In the genomic region with DNA sequence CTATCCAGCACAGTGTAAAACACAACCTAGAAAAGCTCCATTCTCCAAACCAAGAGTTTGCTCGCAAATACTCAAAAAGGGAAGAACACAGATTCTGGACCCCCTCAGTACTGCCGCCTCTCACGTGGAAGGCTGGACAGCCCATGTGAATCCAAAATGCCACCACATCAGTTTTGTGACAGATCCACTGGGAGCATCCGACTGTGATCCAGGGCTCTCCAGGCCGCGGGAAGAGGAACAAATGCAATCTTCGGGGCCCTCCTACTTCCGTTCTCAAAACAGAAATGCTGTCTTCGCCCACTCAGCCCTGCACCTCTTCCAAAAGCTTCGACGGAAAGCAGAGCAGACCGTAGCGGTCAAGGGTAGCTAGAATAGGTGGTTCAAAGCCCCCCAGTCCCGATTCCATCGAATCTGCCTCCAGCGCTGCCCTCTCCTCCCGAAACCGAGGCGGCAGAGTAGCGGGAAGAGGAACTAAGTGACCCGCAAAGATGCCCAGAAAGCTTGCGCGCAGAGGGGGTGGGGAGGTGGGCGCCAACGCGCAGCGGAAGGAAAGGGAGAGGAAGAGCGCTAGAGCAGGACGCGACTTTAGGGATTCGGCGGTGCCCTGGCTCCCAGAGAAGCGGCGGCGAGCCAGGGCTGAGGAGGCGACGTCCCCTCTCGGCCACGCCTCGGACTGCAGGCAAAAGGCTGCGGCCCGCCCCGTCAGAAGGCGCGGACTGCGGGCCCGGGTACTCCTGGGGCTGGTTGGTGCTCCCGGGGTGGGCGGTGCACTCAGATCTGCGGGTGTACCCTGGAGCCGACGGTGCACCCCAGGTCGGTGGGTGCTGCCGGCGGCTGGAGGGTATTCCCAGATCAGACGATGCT, we compare ENCODE assay signal across 8 mouse cellular contexts. TPM values are rescaled to one million over a fixed set of nuclear protein-coding genes. Genes with fewer than 3 reads are reported as not detected.
DNase-seq lines count a peak whose midpoint lies in the region; ATAC-seq and TF ChIP-seq lines count a peak whose summit lies in the region.

No protein-coding gene starts in this region.

- peak overlapping the region; percentile 81 for H3K9ac ChIP-seq in CH12.LX (ENCODE audit: insufficient read depth, low read depth)
- peak overlapping the region; percentile 93 for H3K9ac ChIP-seq in forebrain, embryonic 15.5 days (replicated peaks)
- peak overlapping the region; percentile 90 for H3K9ac ChIP-seq in lung, embryonic 14.5 days

- intact Hi-C loops in heart, postnatal 25 days (cut with DNase I), result loop anchor here (5.0 kb wide), 2 partner anchors 72 to 118 kb away; partner anchors contain the start of gene Xxylt1

- peaks cover 34% of the 10 kb centered on the region for H3K79me2 ChIP-seq in CH12.LX (replicated peaks; ENCODE audit: control insufficient read depth, extremely low read depth, insufficient read depth, poor library complexity, severe bottlenecking)

- peak overlapping the region; percentile 98 for H3K4me2 ChIP-seq in CH12.LX (ENCODE audit: insufficient read depth, low read depth, poor library complexity, severe bottlenecking)
- H3K4me2 ChIP-seq in forebrain, embryonic 15.5 days (replicated peaks), result peak overlapping the region; percentile 62
- peak overlapping the region; percentile 81 for H3K4me2 ChIP-seq in lung, embryonic 14.5 days

- WGBS in forebrain, embryonic 15.5 days, result under 1% methylated on average over 56 of the region's 56 CpGs
- under 1% methylated on average over 56 of the region's 56 CpGs for WGBS in lung, embryonic 14.5 days
- WGBS in olfactory bulb, adult 2 months, result under 1% methylated on average over 56 of the region's 56 CpGs

- H3K4me1 ChIP-seq in CH12.LX (ENCODE audit: control insufficient read depth in 1 of 2, insufficient read depth in 2 of 2), result peaks cover 8 to 46% of the 10 kb centered on the region in 2 experiments; a peak in 3 of 4 replicates
- peaks cover 22% of the 10 kb centered on the region for H3K4me1 ChIP-seq in forebrain, embryonic 15.5 days
- H3K4me1 ChIP-seq in lung, embryonic 14.5 days (ENCODE audit: insufficient read depth), result 0 out of 2 replicates have a peak, but pooled peaks cover 5% of the 10 kb centered on the region
- peaks cover 7% of the 10 kb centered on the region for H3K4me1 ChIP-seq in olfactory bulb, adult 2 months (ENCODE audit: control insufficient read depth, insufficient read depth, low read length)

- no peak for TF ChIP-seq CTCF in CH12.LX (conservative IDR thresholded peaks at IDR 0.05 in 1 of 2, IDR thresholded peaks at IDR 0.05 in 1 of 2; ENCODE audit: low read depth in 2 of 2, low read length in 2 of 2)
- TF ChIP-seq CTCF in layer of hippocampus, adult 2 months (conservative IDR thresholded peaks at IDR 0.05), result peak; percentile 63
- TF ChIP-seq CTCF in lung, embryonic 14.5 days (IDR thresholded peaks at IDR 0.05; ENCODE audit: low read depth), result peak; percentile 42; the same call in 1 of the 2 replicates
- TF ChIP-seq CTCF in olfactory bulb, adult 2 months (IDR thresholded peaks at IDR 0.05; ENCODE audit: insufficient read depth, low read depth, low read length), result no peak; the same call in 1 of the 2 replicates

- H3K4me3 ChIP-seq in CH12.LX (replicated peaks in 1 of 3; ENCODE audit: low read depth in 2 of 3, low read length in 2 of 3, poor library complexity in 1 of 3), result peak overlapping the region; percentile 83 to 87 (median 84)
- peak overlapping the region; percentile 95 for H3K4me3 ChIP-seq in forebrain, embryonic 15.5 days
- peak overlapping the region; percentile 97 for H3K4me3 ChIP-seq in layer of hippocampus, adult 2 months
- peak overlapping the region; percentile 97 for H3K4me3 ChIP-seq in lung, embryonic 14.5 days (ENCODE audit: low read depth, low read length)
- H3K4me3 ChIP-seq in olfactory bulb, adult 2 months (ENCODE audit: insufficient read depth, low read depth, low read length), result peak overlapping the region; percentile 84

- ATAC-seq in cerebellum, adult (ENCODE audit: insufficient number of reproducible peaks, low FRiP score, low TSS enrichment), result peak; percentile 23
- ATAC-seq in forebrain, embryonic 15.5 days (replicated peaks), result peak; percentile 52
- peak; percentile 34 for ATAC-seq in lung, embryonic 14.5 days (ENCODE audit: insufficient read depth)

- dilution Hi-C loops in CH12.LX (cut with MboI; ENCODE audit: extremely low pct_ligation_motif_present, extremely low pct_unique_long_range_greater_than_20kb, low sequenced_read_pairs), result no loop called here

- no peaks in the 10 kb centered on the region for H3K9me3 ChIP-seq in CH12.LX (replicated peaks; ENCODE audit: low read length)
- no peaks in the 10 kb centered on the region for H3K9me3 ChIP-seq in forebrain, embryonic 15.5 days
- H3K9me3 ChIP-seq in lung, embryonic 14.5 days (ENCODE audit: low read depth, low read length), result no peaks in the 10 kb centered on the region

- no peak; the same call in none of the 2 replicates for TF ChIP-seq RAD21 in CH12.LX (IDR thresholded peaks at IDR 0.05; ENCODE audit: low read depth, low read length)

- TF ChIP-seq POLR2A in CH12.LX (IDR thresholded peaks at IDR 0.05; ENCODE audit: low read depth, low read length), result peak; percentile 54; the same call in 1 of the 2 replicates
- 0 out of 2 replicates have a peak, but pooled peaks have one; percentile 45 for TF ChIP-seq POLR2A in olfactory bulb, adult 2 months (IDR thresholded peaks at IDR 0.05; ENCODE audit: insufficient read depth, low read depth, low read length)

- H3K36me3 ChIP-seq in CH12.LX (replicated peaks in 1 of 2; ENCODE audit: control insufficient read depth in 1 of 2, insufficient read depth in 1 of 2, low read length in 1 of 2), result peaks cover 0 to 15% of the 10 kb centered on the region in 2 experiments
- H3K36me3 ChIP-seq in forebrain, embryonic 15.5 days, result no peaks in the 10 kb centered on the region
- H3K36me3 ChIP-seq in lung, embryonic 14.5 days (ENCODE audit: insufficient read depth), result no peaks in the 10 kb centered on the region

- in situ Hi-C loops in CH12.LX (cut with MboI; ENCODE audit: low pct_ligation_motif_present, low pct_unique_long_range_greater_than_20kb, low sequenced_read_pairs), result no loop called here

- peak overlapping the region; percentile 64 for H3K27ac ChIP-seq in CH12.LX (ENCODE audit: insufficient read depth, low read depth)
- peak overlapping the region; percentile 96 for H3K27ac ChIP-seq in forebrain, embryonic 15.5 days (replicated peaks)
- peak overlapping the region; percentile 99 for H3K27ac ChIP-seq in layer of hippocampus, adult 2 months
- H3K27ac ChIP-seq in lung, embryonic 14.5 days (ENCODE audit: low read depth), result peak overlapping the region; percentile 93
- H3K27ac ChIP-seq in olfactory bulb, adult 2 months (ENCODE audit: insufficient read depth, low read depth, low read length), result peak overlapping the region; percentile 94

- TF ChIP-seq EP300 in CH12.LX (IDR thresholded peaks at IDR 0.05; ENCODE audit: low read length), result no peak

- DNase-seq in CH12.LX (ENCODE audit: extremely low read depth), result peak; percentile 57
- DNase-seq in heart, postnatal 25 days (ENCODE audit: low spot score), result peak; percentile 54
- peak; percentile 62 to 71 for DNase-seq in layer of hippocampus, adult 2 months (ENCODE audit: low spot score in 2 of 2)
- DNase-seq in lung, embryonic 14.5 days, result peak; percentile 73
- peak; percentile 16 to 38 for DNase-seq in thymus, adult 18-20 months

- H3K27me3 ChIP-seq in CH12.LX (replicated peaks), result no peaks in the 10 kb centered on the region
- no peaks in the 10 kb centered on the region for H3K27me3 ChIP-seq in forebrain, embryonic 15.5 days
- H3K27me3 ChIP-seq in lung, embryonic 14.5 days (ENCODE audit: insufficient read depth, low read length), result no peaks in the 10 kb centered on the region

TF ChIP-seq in CH12.LX, 34 proteins besides CTCF, POLR2A, EP300 and RAD21 (continues in another document):
- TF ChIP-seq CHD2 (IDR thresholded peaks at IDR 0.05; ENCODE audit: low read length) (peak; percentile 81), SMC3 (IDR thresholded peaks at IDR 0.05; ENCODE audit: low read depth, low read length) (peak; percentile 14), PAX5 (IDR thresholded peaks at IDR 0.05; ENCODE audit: low read length) (no peak), MAFK (IDR thresholded peaks at IDR 0.05; ENCODE audit: insufficient replicate concordance, low read length) (0 out of 2 replicates have a peak, but pooled peaks have one; percentile 26), SIN3A (IDR thresholded peaks at IDR 0.05; ENCODE audit: low read length) (peak; percentile 83), USF1 (IDR thresholded peaks at IDR 0.05; ENCODE audit: low read depth, low read length) (no peak), JUND (conservative IDR thresholded peaks at IDR 0.05; ENCODE audit: low read depth, low read length) (no peak), E2F4 (IDR thresholded peaks at IDR 0.05; ENCODE audit: insufficient replicate concordance, low read depth, low read length) (no peak), POLR2AphosphoS2 (IDR thresholded peaks at IDR 0.05; ENCODE audit: low read depth, low read length) (no peak), MAZ (IDR thresholded peaks at IDR 0.05; ENCODE audit: low read depth, low read length) (no peak), ETS1 (conservative IDR thresholded peaks at IDR 0.05; ENCODE audit: low read depth, low read length) (peak; percentile 16; the same call in 1 of the 2 replicates), MYC (IDR thresholded peaks at IDR 0.05; ENCODE audit: low read depth, low read length) (peak; percentile 54; the same call in 1 of the 2 replicates), GABPA (IDR thresholded peaks at IDR 0.05; ENCODE audit: insufficient replicate concordance, low read depth, low read length) (no peak), BHLHE40 (IDR thresholded peaks at IDR 0.05; ENCODE audit: low read depth, low read length) (peak; percentile 54), ZC3H11A (IDR thresholded peaks at IDR 0.05; ENCODE audit: low read depth, low read length) (no peak), HCFC1 (IDR thresholded peaks at IDR 0.05; ENCODE audit: low read depth, low read length) (0 out of 2 replicates have a peak, but pooled peaks have one; percentile 30), CHD1 (IDR thresholded peaks at IDR 0.05; ENCODE audit: low read depth, low read length) (peak; percentile 80; the same call in 1 of the 2 replicates), IRF4 (IDR thresholded peaks at IDR 0.05; ENCODE audit: low read depth, low read length) (peak; percentile 54), NELFE (IDR thresholded peaks at IDR 0.05; ENCODE audit: low read depth, low read length) (0 out of 2 replicates have a peak, but pooled peaks have one; percentile 58)

RNA-seq across cellular contexts. Expression of gene Acap2, which starts 0.9 kb away (rescaled TPM):
- 28.9 and 31.5 TPM in 2 replicates for total RNA-seq in CH12.LX (2012; rRNA removed)
- 47.4 and 54.5 TPM in 2 replicates for total RNA-seq in CH12.LX (2014; rRNA removed)
- 35.0 and 36.9 TPM in 2 replicates for polyA plus RNA-seq in CH12.LX (2012; ENCODE audit: insufficient read length, low read depth)
- polyA plus RNA-seq in forebrain, embryonic 15.5 days (2015; fragmentation: Nextera tagmentation; extraction: Ambion mirVana), result 14.0 and 14.3 TPM in 2 replicates
- total RNA-seq in heart, postnatal 25 days (2021), result 10 to 100 TPM; 18.2 to 23.9 TPM
- total RNA-seq in layer of hippocampus, adult 2 months (2021), result 100 to 1,000 TPM; 140 to 148 TPM
- polyA plus RNA-seq in lung, embryonic 14.5 days (2014; fragmentation: Nextera tagmentation; extraction: Ambion mirVana), result 32.2 and 33.0 TPM in 2 replicates
- not detected in 2 replicates for polyA plus RNA-seq in olfactory bulb, adult 2 months (2012; ENCODE audit: insufficient read depth, insufficient read length, low replicate concordance, missing spikeins)

Comparison
In these comparisons a context has a peak if more than half of its experiments do, and no peak if none do; other contexts are left out.
1. Peak in every context shown above with its lines: DNase-seq, ATAC-seq, H3K4me3 ChIP-seq and H3K27ac ChIP-seq.
2. CTCF ChIP-seq: peak in layer of hippocampus, adult 2 months (single experiment) and lung, embryonic 14.5 days (single experiment); none in CH12.LX (0 of 2) and olfactory bulb, adult 2 months (single experiment).